Mouse (Mus musculus): ENCODE measurements around the gene Reep3.

Reep3 gene

GRCm38 (mm10) chr10:67083446-67084166 lies 13.1 kb downstream of the Reep3 start:
- peak; percentile 99 for DNase-seq (ENCODE audit: low read depth, low spot score)

DNA sequence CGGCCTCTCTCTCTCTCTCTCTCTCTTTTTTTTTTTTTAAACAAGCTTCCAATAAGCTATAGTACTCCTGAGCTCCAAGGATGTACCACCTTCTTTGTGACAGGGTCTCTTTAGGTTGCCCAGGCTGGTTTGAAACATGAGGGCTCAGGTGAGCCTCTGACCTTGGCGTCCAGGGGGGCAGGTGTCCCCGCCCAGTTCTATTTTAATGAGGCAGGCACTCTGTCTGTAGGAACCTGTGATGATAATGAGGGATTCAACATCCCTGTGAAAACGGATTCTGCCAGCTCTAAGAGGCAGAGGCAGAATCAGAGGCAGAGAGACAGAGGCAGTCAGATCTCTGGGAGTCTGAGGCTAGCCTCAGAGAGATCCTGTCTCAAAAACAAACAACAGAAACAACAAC lies 14.2 kb downstream of the Reep3 start:
- peak; percentile 88 for DNase-seq (ENCODE audit: low read depth, low spot score)

DNA sequence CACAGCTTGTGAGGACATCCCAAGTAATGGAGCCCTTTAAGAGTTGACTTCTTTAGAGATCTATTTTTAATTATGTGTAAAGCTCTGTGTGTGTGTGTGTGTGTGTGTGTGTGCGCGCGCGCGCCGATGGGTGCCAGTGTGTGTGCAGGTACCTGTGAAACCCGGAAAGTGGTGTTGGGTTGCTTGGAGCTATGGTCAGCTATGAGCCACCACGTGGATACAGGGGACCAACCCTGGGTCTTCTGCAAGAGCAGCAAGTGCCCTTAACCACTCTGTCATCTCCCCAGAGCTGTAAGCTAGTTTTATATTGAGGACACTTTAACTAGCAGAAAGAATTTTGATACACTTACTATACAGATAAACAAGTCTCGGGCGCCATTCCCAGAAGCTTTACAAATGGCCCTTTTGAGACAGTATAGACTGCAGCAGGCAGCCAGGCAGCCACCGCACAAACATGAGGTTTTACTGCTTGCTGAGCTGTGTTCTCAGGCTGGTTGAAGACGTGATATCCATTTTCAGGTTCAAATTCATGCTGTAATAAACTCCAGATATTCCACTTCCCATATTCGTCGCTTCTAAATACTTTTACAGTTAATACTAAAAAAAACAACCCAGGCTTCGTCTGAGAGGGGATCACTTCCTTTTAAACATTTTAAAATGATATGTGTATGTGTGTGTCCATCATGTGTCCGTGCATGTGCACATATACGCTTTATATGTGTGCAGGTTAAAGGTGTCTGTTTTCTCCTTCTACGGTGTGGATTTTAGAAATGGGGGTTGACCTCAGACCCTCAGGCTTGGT lies 15.3 kb downstream of the Reep3 start:
- no peak for DNase-seq (ENCODE audit: low read depth, low spot score)

DNA sequence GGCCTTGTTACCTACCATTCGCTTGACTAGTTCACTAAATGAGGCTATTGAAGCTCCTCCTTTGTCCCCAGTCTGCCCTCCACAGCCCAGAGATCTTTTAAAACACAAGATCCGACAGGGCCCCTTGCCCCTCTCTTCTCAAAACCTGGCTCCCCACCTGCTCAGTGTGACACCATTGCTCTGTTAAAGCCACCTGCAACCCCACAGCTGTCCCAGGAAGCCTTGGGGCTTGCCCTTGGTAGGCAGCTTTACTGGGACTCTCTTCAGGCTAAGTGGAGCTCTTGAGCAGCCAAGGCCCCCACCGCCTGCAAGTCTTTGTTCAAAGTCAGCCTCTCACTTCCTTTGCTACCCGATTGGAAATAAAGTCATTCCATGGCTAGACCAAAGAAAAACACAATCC lies 17.7 kb downstream of the Reep3 start:
- peak; percentile 45 for DNase-seq (ENCODE audit: low read depth, low spot score)

- DNase-seq (ENCODE audit: low read depth, low spot score) = no peak
Measured at GRCm38 (mm10) chr10:67075931-67076878, 20.5 kb downstream of the Reep3 start.

DNA sequence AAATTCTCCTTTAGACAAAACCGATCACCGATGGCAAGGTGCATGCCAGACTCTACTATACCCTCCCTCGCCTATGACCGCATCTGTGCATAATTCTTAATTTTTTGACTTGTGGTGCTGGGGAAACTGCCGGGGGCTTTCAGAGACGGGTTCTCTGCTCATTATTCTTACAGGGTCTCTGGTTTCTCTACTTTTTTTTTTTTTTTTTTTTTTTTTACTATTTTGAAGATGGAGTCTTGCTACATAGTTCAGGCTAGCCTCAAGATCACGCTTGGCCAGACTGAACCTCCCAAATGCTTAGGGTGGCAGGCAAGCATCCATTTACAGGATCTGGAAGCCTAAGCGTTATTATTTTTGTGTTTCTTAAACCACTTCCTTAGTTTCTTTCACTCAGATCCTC lies 23.2 kb downstream of the Reep3 start:
- no peak for DNase-seq (ENCODE audit: low read depth, low spot score)

- no peak for DNase-seq (ENCODE audit: low read depth, low spot score)
Measured at GRCm38 (mm10) chr10:67072600-67072999, 24.1 kb downstream of the Reep3 start.

DNA sequence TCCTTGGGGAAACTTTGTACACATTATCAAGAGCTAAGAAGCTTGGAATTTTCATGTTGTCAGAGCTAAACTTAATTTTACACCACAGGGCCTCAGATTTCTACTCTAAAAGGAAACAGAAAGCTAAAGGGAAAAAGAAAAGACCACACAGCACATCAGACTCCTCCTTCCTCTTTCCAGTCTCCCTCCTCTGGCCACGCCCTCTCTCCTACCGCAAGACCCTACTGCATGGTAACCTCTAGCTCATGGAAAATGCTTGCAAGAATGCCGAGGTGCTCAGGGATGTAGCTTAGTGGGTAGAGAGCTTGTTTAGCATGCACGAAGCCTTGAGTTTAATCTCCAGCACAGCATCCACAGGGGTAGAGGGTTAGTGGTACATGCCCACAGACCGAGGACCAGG lies 24.9 kb downstream of the Reep3 start:
- DNase-seq (ENCODE audit: low read depth, low spot score) = peak; percentile 40

DNA sequence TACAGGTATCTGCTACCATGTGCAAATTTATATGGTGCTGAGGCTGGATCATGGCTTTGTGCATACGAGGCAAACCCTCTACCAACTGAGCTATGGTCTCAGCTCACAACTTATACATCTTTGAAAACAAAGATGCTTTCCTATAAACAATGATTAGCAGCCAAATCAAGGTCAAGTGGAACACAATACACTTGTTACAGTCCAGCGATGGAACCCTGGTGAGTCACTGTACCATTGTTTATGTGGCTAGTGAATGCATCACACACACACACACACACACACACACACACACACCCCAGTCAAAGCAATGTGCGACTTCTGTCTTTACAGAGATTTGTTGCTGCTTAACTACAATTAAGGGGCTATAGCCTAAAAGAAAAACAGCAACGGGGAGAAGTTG lies 25.4 kb downstream of the Reep3 start:
- DNase-seq (ENCODE audit: low read depth, low spot score) = no peak

GRCm38 (mm10) chr10:67069013-67069412 lies 27.7 kb downstream of the Reep3 start:
- DNase-seq (ENCODE audit: low read depth, low spot score) = peak; percentile 63

DNA sequence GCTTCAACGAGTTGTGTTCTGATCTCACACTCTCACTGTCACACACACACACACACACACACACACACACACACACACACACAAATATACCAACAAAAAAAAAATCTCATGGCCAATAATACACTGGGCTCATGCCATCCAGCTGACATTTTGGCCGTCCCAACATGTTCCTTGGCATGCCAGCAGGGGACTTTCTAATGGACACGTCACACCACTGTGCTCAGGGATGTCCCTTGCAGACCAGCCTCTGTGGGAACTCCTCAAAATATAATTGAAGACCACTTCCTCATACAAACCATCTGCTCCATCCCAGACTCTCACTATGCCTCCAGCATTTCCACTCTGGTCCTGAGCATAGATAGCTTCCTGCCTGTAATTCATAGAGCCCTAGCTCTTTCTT lies 30.3 kb downstream of the Reep3 start:
- DNase-seq (ENCODE audit: low read depth, low spot score) = no peak

DNA sequence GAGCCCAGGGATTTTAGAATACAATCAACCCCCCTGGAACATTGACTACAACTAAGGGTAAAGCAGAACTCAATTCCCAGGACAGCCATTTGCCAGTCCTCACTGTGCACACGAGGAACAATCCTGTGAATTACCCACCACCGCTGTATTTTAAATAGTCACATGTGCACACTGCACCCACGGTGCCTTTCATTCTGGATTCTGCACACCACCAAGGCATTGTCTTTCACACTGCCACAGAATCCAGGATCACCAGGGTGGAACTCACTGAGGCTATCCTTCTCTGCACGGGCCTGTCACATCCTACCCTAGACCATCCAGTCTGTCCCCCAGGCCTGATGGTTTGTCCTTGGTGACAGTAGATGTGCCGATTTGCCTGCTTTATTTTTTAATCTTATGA lies 30.8 kb downstream of the Reep3 start:
- no peak for DNase-seq (ENCODE audit: low read depth, low spot score)

DNA sequence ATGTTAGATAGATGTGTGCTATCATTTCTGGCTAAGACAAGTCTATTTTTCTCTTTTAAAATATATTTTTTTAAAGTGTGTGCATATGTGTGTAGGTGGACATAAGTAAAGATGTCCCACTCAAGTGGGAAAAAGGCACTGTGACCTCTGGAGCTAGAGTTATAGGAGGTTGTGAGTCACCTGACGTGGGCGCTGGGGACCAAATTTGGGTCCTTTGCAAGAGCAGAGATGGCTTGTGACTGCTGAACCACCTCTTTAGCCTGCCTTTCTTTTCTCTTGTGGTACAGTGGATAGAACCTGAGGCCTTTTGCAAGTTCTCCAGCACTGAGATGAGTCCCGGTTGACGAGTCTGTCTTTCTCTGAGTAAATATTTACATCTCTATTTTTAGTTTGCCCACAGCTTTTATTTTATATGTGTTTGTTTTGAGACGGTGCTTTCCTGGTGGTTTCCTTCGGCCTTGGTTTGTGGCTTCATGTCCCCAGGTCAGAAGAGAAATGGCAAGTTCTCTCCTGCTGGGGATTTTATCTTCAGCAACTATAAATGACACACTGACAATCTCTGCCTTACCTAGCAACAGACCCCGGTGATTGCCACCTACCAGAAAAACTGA lies 31.4 kb downstream of the Reep3 start:
- no peak for DNase-seq (ENCODE audit: low read depth, low spot score)

DNA sequence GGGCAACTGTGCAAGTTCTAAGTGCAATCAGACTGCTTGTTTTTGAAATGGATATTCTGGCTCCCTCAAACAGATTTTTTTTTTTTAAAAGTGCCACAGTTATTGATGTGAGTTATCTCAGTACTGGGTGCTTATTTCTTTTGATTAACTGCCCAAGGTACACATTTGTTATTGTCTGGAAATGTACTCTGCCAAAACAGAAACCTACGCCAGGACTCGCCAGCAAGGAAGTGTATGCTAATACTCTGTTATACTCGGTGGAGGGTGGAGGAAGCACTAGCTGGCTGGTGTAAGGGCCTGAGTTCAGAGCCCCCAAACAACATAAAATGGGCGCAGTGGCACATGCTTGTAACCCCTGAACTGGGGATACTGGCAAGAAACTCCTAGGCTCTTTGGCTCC lies 34.9 kb downstream of the Reep3 start:
- DNase-seq (ENCODE audit: low read depth, low spot score) = no peak

GRCm38 (mm10) chr10:67061367-67061801 lies 35.4 kb downstream of the Reep3 start:
- DNase-seq (ENCODE audit: low read depth, low spot score) = peak; percentile 79

DNA sequence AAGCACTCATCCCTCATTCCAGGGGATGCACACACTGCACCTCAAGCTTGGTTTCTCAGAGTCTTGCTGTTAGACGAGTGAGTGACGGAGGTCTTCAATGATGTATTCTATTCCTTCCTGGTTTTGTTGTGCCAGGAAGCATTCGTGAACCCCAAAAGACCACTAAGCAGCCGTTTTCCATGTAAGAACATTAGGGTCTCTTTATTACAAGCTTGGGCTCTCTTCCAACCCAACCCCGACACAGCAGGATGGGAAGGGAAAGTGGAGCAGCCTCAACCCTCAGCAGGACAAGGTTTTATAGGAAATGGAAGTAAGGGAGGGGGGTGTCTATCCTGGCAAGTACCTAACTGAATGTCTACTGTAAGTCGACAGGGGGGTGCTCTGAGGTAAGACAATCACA lies 38.0 kb downstream of the Reep3 start:
- no peak for DNase-seq (ENCODE audit: low read depth, low spot score)

DNA sequence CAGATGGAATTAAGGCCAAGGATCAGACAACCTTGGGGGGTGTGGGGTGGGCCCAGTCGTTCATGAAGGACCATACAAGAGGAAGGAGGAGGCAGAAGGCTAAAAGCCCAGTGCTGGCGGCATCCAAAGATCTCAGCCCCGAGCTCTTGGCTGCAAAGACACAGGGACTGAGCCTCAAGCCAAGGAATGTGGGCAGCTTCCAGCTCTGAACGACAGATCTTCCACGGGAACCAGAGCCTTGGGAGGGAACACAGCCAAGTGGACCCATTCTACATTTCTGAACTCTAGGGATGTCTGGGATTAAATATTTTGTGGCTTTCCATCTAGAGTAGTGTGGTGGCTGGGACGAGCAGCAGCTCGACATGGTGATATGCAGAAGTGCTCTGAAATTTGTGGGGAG lies 38.4 kb downstream of the Reep3 start:
- no peak for DNase-seq (ENCODE audit: low read depth, low spot score)

GRCm38 (mm10) chr10:67057696-67058095 lies 39.0 kb downstream of the Reep3 start:
- DNase-seq (ENCODE audit: low read depth, low spot score) = no peak

GRCm38 (mm10) chr10:67057208-67057607 lies 39.5 kb downstream of the Reep3 start:
- DNase-seq (ENCODE audit: low read depth, low spot score) = no peak

DNA sequence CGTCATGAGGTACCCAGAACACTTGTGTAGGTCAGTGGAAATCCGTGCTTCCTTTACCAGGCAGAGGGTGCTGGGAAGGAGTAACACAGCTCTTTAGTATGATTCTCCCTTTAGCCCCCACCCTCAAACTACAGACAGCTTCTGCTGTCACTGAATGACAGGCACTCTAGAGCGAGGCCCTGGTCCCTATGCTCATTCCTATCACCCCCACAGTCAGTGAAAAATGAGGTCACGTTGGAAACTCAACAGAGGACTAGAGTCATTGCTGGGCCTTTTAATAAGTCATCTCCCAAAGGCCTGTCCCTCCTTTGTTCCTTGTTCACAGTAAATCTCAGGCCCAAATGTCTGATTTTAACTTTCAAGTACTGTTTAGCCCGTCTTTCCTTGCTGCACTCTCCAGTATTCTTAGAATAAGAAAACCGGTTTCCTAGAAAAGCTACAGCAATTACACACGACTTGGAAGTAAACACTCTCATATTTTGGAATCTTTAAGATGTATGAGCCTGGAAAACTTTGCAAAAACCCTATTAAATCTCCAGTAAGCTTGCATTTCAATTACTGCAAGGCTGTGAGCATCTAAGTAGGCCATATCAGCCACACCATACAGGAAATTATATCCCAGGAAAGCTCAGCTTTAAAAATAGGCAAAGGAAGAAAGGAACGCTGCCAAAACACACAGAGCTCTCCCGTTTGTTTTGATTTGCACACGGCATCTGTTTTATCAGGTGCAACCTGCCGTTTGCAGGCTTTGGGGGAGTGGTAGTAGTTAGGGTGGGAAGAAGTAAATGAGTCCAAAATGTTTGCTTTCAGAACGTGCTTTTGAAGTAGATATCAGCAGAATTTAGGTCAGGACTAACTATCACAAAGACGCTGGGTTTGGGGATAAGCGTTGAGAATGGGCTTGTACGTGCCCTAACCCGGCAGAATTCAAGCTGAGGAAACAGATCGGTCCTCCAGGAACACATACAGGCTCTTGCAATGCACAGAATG lies 40.6 kb downstream of the Reep3 start:
- no peak for DNase-seq (ENCODE audit: low read depth, low spot score)
